Mouse (Mus musculus): ENCODE measurements around the gene Lmln. TPM values are rescaled to one million over a fixed set of nuclear protein-coding genes. Genes with fewer than 3 reads are reported as not detected.
"Not testable (repeated sequence)": the region's sequence is repeated elsewhere in the genome, so short reads cannot be mapped to it uniquely, and the experiment has no call there.

The Lmln gene
- total and polyA plus RNA-seq, 3 experiments: 1.5 to 3.2 (median 2.6) TPM

DNA sequence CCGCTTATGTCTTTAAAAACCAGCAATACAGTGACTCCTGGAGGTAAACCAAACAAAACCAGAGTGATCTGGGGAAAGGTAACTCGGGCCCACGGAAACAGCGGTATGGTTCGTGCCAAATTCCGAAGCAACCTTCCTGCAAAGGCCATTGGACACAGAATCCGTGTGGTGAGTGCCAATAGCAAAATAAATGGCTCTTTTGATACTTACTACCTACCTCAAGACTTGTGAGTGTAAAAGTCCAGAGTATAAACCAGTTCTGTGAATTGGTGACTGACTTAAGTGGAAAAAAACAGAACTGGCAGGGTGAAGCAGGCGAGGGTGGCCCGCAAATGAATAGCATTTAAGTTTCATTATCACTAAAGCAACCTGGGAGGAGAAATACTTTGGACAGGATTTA is 3.7 kb upstream of the Lmln start:
- H3K9me3 ChIP-seq (replicated peaks; ENCODE audit: low read length); in situ Hi-C loops (cut with MboI; ENCODE audit: low pct_ligation_motif_present, low pct_unique_long_range_greater_than_20kb, low sequenced_read_pairs); DNase-seq (ENCODE audit: extremely low read depth); H3K27me3 ChIP-seq (replicated peaks); H3K27ac ChIP-seq (ENCODE audit: insufficient read depth, low read depth); dilution Hi-C loops (cut with MboI; ENCODE audit: extremely low pct_ligation_motif_present, extremely low pct_unique_long_range_greater_than_20kb, low sequenced_read_pairs): not testable (repeated sequence)
- Histone ChIP-seq H3K9ac (ENCODE audit: insufficient read depth, low read depth) (peak overlapping the region; percentile 95), H3K4me2 (ENCODE audit: insufficient read depth, low read depth, poor library complexity, severe bottlenecking) (peak overlapping the region; percentile 86), H3K79me2 (replicated peaks; ENCODE audit: control insufficient read depth, extremely low read depth, insufficient read depth, poor library complexity, severe bottlenecking) (peaks cover 34% of the 10 kb centered on the region), H3K36me3 (replicated peaks in 1 of 2; ENCODE audit: control insufficient read depth in 1 of 2, insufficient read depth in 1 of 2, low read length in 1 of 2) (peaks cover 28 to 40% of the 10 kb centered on the region in 2 experiments), H3K4me1 (ENCODE audit: control insufficient read depth in 1 of 2, insufficient read depth in 2 of 2) (peaks cover 10 to 51% of the 10 kb centered on the region in 2 experiments), H3K4me3 (replicated peaks in 1 of 3; ENCODE audit: low read depth in 2 of 3, low read length in 2 of 3, poor library complexity in 1 of 3) (peak overlapping the region; percentile 57 to 97 (median 76))
- TF ChIP-seq POLR2AphosphoS2 (IDR thresholded peaks at IDR 0.05; ENCODE audit: low read depth, low read length): peak; percentile 37; the same call in 1 of the 2 replicates

DNA sequence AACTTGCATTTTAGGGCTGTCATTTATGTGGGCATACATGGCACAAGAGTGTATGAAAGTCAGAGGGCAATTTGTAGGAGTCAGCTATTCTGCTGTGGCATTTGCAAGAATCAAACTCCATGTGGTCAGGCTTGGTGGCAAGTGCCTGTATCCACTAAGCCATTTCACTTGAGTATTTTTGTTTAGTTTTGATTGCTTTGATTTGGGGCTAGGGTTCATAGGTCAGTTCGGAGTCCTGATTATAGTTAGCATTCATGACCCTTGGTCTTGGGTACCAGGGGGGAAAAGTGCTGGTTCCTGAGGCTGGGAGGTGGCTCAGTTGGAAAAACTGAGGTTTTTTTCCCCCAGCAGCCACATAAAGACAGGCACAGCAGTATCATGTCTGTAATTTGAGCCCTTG is 2.9 kb upstream of the Lmln start:
- Histone ChIP-seq H3K27ac (ENCODE audit: insufficient read depth, low read depth) (no peak overlapping the region), H3K4me1 (ENCODE audit: control insufficient read depth in 1 of 2, insufficient read depth in 2 of 2) (peaks cover 10 to 58% of the 10 kb centered on the region in 2 experiments), H3K27me3 (replicated peaks) (no peaks in the 10 kb centered on the region), H3K9ac (ENCODE audit: insufficient read depth, low read depth) (peak overlapping the region; percentile 95; the same call in 1 of the 2 replicates), H3K4me3 (replicated peaks in 1 of 3; ENCODE audit: low read depth in 2 of 3, low read length in 2 of 3, poor library complexity in 1 of 3) (peak overlapping the region in 1 of 3 experiments; percentile 97), H3K4me2 (ENCODE audit: insufficient read depth, low read depth, poor library complexity, severe bottlenecking) (peak overlapping the region; percentile 86), H3K36me3 (replicated peaks in 1 of 2; ENCODE audit: control insufficient read depth in 1 of 2, insufficient read depth in 1 of 2, low read length in 1 of 2) (peaks cover 28 to 40% of the 10 kb centered on the region in 2 experiments), H3K79me2 (replicated peaks; ENCODE audit: control insufficient read depth, extremely low read depth, insufficient read depth, poor library complexity, severe bottlenecking) (peaks cover 34% of the 10 kb centered on the region), H3K9me3 (replicated peaks; ENCODE audit: low read length) (no peaks in the 10 kb centered on the region)
- DNase-seq (ENCODE audit: extremely low read depth): no peak
- dilution Hi-C loops (cut with MboI; ENCODE audit: extremely low pct_ligation_motif_present, extremely low pct_unique_long_range_greater_than_20kb, low sequenced_read_pairs): no loop called here
- no peak for TF ChIP-seq CHD2 (IDR thresholded peaks at IDR 0.05; ENCODE audit: low read length)
- TF ChIP-seq CHD1 (IDR thresholded peaks at IDR 0.05; ENCODE audit: low read depth, low read length): no peak
- no peak for TF ChIP-seq E2F4 (IDR thresholded peaks at IDR 0.05; ENCODE audit: insufficient replicate concordance, low read depth, low read length)
- TF ChIP-seq SMC3 (IDR thresholded peaks at IDR 0.05; ENCODE audit: low read depth, low read length): no peak
- no peak for TF ChIP-seq IRF4 (IDR thresholded peaks at IDR 0.05; ENCODE audit: low read depth, low read length)
- TF ChIP-seq MAX (IDR thresholded peaks at IDR 0.05; ENCODE audit: low read length): no peak
- TF ChIP-seq JUN (IDR thresholded peaks at IDR 0.05; ENCODE audit: insufficient read depth, low read depth, low read length): no peak
- TF ChIP-seq UBTF (IDR thresholded peaks at IDR 0.05; ENCODE audit: low read depth, low read length): no peak
- in situ Hi-C loops (cut with MboI; ENCODE audit: low pct_ligation_motif_present, low pct_unique_long_range_greater_than_20kb, low sequenced_read_pairs): no loop called here

DNA sequence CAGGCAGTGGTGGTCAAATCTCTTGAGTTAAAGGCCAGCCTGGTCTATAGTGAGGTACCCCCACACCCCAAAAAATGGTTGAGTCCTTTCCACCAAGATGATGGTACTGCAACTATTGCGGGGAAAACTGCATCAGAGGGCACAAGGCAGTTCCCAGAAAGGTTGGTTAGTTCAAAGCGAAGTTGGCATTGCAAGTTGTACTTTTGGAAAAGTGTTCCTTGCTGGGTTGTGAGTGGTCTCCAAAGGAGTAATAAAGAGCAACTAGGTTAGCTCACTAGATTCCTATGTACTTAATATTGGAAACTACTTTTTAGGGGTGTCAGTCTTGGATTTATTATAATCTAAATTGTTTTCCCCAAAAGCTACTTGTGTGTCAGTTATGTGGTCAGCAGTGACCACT is 1.4 kb upstream of the Lmln start:
- in situ Hi-C loops (cut with MboI; ENCODE audit: low pct_ligation_motif_present, low pct_unique_long_range_greater_than_20kb, low sequenced_read_pairs): no loop called here
- no peak overlapping the region for H3K9ac ChIP-seq (ENCODE audit: insufficient read depth, low read depth)
- H3K27ac ChIP-seq (ENCODE audit: insufficient read depth, low read depth): no peak overlapping the region
- no peak overlapping the region for H3K4me2 ChIP-seq (ENCODE audit: insufficient read depth, low read depth, poor library complexity, severe bottlenecking)
- H3K4me3 ChIP-seq (replicated peaks in 1 of 3; ENCODE audit: low read depth in 2 of 3, low read length in 2 of 3, poor library complexity in 1 of 3): no peak overlapping the region
- TF ChIP-seq POLR2A (IDR thresholded peaks at IDR 0.05; ENCODE audit: low read depth, low read length): peak; percentile 49
- no peak for TF ChIP-seq JUN (IDR thresholded peaks at IDR 0.05; ENCODE audit: insufficient read depth, low read depth, low read length)
- TF ChIP-seq MEF2A (IDR thresholded peaks at IDR 0.05; ENCODE audit: borderline replicate concordance, low read depth, low read length): no peak
- no peak for TF ChIP-seq IRF4 (IDR thresholded peaks at IDR 0.05; ENCODE audit: low read depth, low read length)
- no peak for TF ChIP-seq HCFC1 (IDR thresholded peaks at IDR 0.05; ENCODE audit: low read depth, low read length)
- no peak for TF ChIP-seq KAT2A (IDR thresholded peaks at IDR 0.05; ENCODE audit: insufficient replicate concordance, low read length)
- TF ChIP-seq POLR2AphosphoS2 (IDR thresholded peaks at IDR 0.05; ENCODE audit: low read depth, low read length): peak; percentile 41; the same call in 1 of the 2 replicates
- peak; percentile 15; the same call in 1 of the 2 replicates for TF ChIP-seq CHD2 (IDR thresholded peaks at IDR 0.05; ENCODE audit: low read length)
- no peaks in the 10 kb centered on the region for H3K9me3 ChIP-seq (replicated peaks; ENCODE audit: low read length)
- no peak for DNase-seq (ENCODE audit: extremely low read depth)
- H3K79me2 ChIP-seq (replicated peaks; ENCODE audit: control insufficient read depth, extremely low read depth, insufficient read depth, poor library complexity, severe bottlenecking): peaks cover 34% of the 10 kb centered on the region
- H3K27me3 ChIP-seq (replicated peaks): no peaks in the 10 kb centered on the region
- peaks cover 28 to 40% of the 10 kb centered on the region in 2 experiments for H3K36me3 ChIP-seq (replicated peaks in 1 of 2; ENCODE audit: control insufficient read depth in 1 of 2, insufficient read depth in 1 of 2, low read length in 1 of 2)
- H3K4me1 ChIP-seq (ENCODE audit: control insufficient read depth in 1 of 2, insufficient read depth in 2 of 2): peaks cover 8 to 55% of the 10 kb centered on the region in 2 experiments
- dilution Hi-C loops (cut with MboI; ENCODE audit: extremely low pct_ligation_motif_present, extremely low pct_unique_long_range_greater_than_20kb, low sequenced_read_pairs): no loop called here
